Mouse (Mus musculus): ENCODE results near the gene Zan.
A peak's percentile ranks its signal among the peaks of the same experiment; 100 is the strongest.

Zan gene

DNA sequence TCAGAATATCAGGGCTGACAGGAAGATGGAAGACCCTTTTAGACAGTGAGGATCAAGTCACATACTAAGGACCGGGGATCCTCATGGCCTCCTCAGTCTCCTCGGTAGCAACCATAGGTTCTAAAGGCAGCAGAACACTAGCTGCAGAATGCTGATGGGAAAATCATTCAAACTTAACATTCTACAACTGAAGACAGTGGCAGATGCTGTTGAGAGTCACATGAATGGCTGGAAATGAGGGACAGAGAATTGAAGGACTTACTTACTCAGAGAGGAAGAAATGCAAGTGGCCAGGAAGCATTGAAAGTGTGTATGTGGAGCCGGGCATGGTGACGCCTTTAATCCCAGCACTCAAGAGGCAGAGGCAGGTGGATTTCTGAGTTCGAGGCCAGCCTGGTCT lies at the start of gene Zan:
Zan (minus strand) TSS at position 101 of the 400 bp plus-strand sequence.
- no peak for DNase-seq (ENCODE audit: low read depth, low spot score)

DNA sequence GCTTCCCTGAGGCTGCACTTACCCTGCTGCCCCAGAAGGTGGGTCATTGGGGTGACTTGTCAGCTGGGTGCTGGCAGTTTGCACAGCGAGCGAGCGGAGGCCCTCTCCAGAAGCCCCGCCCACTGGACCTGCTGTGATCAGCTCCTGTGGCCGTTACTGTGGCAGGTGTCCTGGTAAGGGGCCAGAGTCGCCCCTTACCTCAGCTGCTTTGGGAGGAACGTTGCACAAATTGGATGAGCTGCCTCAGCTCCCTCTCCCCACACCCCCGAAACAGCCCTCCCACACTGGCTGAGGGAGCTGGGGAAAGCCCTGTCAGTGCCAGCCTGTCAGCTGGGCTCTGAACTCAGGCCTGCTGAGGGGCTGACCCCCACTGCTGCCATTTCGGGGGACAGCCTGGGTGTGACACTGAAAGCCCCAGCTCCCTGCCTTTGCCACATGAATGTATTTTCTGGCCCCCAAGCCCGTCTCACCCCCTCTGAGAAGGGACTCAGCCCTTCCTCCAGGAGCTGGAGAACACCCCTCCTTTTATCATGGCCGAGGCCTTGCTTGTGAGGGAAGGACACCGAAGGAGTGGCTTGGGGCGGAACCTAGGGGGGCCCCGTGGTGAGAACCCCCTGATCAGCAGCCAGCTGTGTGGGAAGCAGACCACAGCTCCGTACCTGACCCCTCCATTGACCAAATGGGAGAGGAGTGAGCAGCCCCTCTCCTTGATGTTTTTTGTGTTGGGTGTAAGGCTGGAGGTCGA lies 49.5 kb upstream of the Zan start:
- no peak for DNase-seq (ENCODE audit: low read depth, low spot score)

DNA sequence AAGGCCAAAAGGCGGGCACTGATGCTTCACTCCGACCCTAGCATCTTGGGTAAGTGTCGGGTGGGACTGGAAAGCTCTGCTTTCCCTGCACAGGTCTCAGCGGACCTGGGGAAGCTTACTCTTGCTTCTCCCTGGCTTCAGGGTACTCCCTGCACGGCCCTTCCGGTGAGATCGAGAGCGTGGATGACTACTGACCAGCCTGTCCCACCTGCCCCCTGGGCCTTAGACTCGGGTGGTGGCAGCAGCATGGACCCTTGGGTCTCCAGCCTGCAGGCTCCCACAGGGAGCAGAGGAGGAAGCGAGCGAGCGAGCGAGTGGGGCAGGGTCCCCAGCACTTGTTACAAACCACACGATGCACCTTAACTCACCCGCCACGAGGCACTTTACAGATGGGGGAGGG lies 48.6 kb upstream of the Zan start:
- no peak for DNase-seq (ENCODE audit: low read depth, low spot score)

DNA sequence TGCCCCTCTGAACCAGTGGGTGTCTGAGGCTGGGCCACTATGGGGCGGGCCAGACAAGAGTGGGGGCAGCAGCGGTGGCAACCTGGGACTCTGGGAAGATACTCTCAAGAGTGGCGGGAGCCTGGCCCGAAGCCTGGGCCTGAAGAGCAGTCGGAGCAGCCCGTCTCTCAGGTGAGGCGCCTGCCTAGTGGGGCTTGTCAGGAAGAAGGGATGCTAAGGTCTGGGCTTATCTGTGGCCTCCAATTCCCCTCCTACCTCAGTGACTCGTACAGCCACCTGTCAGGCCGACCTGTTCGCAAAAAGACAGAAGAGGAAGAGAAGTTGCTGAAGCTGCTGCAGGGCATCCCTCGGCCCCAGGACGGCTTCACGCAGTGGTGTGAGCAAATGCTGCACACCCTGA lies 47.8 kb upstream of the Zan start:
- DNase-seq (ENCODE audit: low read depth, low spot score) = no peak

DNA sequence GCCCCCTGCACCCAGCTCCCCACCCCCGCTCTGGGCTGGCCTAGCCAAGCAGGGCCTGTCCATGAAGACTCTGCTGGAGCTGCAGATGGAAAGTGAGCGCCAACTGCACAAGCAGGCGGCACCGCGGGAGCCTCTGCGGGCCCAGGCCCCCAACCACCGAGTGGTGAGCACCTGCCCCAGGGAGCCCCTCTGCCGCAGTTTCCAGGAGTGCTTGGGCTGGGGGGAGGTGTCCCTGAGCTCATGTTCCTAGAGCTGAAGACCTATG lies 47.3 kb upstream of the Zan start:
- DNase-seq (ENCODE audit: low read depth, low spot score) = no peak

DNA sequence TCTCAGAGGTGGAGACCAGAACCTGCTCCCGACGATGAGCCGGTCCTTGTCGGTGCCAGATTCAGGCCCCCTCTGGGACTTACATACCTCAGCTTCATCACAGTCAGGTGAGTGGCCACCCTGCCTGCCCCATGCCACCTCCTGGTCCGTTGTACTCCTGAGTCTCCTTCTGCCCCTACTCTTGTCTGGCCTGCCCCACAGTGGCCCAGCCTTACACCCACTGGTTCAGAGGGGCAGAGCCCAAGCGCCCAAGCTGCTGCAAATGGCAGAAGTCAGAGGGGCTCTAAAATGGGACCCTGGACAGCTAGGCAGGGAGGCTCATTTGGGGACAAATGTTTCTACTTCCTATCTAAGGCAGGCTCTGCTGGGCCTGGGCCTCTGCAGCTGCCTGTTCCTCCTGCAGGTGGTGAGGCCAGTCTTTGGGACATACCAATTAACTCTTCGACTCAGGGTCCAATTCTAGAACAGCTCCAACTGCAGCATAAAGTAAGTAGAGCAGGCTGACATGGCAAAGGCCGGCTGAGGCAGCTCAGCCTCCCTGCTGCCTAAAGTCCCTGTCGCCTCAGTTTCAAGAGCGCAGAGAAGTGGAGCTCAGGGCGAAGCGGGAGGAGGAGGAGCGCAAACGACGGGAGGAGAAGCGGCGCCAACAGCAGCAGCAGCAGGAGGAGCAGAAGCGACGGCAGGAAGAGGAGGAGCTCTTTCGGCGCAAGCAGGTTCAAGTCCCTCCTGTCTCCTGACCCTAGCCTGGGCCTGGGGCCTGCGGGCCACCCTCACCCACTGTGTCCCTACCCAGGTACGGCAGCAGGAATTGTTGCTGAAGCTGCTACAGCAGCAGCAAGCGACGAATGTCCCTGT lies 46.8 kb upstream of the Zan start:
- no peak for DNase-seq (ENCODE audit: low read depth, low spot score)

DNA sequence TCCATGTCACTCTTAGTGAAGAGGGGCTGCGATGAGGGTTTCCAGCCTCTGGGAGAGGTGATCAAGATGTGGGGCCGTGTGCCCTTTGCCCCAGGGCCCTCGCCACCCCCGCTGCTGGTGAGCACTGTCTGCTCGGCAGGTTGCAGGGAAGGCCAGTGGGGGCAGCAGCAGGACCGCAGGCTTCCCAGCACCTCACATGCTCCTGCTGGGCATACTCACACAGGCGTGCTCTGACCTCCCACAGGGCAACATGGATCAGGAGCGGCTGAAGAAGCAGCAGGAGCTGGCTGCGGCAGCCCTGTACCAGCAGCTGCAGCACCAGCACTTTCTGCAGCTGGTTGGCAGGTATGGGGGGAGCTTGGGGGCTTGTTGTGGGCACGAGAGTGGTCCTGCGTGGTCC lies 45.8 kb upstream of the Zan start:
- DNase-seq (ENCODE audit: low read depth, low spot score) = no peak

DNA sequence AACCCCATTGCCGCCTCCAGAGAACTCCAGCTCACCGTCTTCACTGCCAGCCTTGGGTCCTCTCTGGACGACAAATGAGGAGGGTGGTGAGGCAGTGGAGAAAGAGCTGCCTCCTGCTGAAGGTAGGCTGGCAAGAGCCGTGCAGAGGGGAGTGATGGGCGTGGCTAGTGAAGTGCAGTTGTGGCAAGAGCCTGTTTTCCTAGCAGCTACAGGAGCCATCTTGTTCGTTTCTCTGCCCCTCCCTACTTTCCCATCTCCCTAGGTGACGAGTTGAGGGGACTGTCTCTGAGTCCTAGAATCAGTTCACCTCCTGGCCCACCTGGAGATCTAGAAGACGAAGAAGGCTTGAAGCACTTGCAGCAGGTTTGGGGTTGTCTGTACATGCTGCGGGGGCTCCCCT lies 45.0 kb upstream of the Zan start:
- no peak for DNase-seq (ENCODE audit: low read depth, low spot score)

DNA sequence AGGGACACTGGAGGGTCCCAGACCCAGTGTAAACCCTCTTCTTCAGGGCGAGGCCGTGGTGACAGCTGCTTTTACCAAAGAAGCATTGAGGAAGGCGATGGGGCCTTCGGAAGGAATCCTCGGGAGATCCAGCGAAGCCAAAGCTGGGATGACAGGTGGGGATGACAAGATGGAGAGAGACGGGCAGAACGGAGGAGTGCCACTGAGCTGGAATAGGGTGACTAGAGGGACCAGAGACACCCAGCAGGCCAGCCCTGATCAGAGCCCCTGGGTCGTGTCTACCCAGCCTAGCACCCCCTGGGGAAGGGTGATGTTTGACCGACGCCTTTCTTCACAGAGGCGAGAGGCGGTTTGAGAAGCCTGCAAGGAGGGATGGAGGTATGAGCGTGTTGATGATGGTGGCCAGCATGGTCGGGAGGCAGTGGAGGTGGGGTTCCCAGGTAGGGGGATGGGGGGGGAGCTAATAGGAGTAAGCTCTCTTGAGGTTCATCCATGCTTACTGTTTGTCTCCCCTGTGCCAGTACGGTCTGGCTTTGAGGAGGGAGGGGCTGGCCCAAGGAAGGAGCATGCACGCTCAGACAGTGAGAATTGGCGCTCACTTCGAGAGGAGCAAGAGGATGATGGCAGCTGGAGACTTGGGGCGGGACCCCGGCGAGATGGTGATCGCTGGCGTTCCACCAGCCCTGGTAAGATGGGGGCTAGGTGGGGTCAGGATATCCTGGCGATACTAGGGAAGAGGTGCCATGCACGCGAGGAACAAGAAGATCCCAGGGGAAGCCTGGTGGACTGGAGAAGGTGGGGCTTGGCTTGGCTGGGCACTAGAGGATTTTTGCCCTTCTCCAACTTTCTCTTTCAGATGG lies 43.1 kb upstream of the Zan start:
- no peak for DNase-seq (ENCODE audit: low read depth, low spot score)

DNA sequence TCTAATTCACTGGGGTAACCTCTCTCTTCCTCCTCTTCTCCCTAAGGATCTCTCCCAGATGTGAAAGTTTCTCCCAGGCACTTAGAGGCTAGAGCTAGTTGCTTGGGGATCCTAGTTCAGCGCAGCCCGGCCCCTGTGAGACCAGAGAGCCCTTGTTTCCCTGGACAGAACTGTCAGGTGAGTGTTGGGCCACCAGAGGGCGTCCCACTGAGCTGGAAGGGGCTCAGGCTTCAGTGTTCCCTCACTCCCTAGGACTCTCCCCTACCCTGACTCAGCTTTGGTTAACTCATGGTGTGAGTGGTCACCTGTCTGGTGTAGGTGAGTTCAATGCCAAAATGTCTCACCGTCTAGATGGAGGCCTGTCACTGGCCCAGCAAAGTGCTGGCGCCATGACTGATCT lies 41.6 kb upstream of the Zan start, which contains the start of gene Gigyf1:
Gigyf1 (plus strand) TSS at position 113 of the 400 bp plus-strand sequence.
- DNase-seq (ENCODE audit: low read depth, low spot score) = no peak

DNA sequence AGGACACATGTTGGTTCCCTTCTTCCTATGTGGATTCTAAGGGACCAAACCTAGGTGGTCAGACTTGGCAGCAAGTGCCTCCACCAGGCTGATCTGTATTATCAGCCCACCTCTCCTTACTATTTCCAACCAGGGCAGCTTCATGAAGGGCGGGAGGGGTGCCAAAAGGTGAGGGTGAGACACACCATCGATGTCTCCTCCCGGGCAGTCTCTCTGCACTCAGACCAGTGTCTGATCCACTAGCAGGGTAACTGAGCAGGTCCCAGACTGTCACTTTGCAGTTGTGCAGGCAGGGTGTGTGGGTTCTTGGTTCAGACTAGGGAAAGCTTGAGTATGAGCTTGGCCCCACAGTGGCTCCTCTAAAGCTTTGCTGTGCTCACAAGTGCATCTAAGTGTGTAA lies 37.9 kb upstream of the Zan start:
- DNase-seq (ENCODE audit: low read depth, low spot score) = no peak

DNA sequence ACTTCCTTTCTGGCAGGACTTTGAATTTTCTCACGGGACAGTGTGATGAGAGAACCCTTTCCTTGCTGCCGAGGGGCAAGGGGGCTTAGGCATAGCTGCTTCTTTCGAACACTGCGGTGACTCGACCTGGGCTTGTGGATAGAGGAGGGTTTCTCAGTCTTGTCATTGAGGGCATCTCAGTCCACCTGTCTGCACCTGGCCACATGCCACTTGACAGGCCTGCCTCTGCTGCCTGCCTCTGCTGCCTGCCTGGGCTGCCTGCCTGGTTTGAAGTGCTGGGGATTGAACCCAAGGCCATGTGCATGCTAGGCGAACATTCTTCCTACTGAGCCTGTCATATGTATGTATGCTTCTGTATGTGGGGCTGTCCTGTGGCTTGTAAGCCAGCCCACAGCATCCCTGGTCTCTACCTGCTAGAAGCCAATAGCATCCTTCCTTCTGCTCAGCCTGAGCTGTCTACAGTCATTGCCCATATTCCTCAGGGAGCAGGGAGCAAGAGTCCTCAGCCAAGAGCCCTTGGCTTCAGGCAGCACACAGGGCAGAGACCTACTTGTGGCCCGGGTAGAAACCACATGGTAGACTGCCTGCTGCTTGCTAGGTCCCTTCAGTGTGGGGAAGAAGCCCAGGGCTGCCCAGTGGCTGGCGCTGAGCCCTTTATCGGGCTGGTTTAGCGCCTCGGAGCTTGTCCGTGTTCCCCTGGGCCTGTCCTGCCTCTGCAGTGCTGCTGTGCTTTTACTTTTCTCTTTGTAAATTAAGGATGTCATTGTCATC lies 37.3 kb upstream of the Zan start:
- no peak for DNase-seq (ENCODE audit: low read depth, low spot score)

DNA sequence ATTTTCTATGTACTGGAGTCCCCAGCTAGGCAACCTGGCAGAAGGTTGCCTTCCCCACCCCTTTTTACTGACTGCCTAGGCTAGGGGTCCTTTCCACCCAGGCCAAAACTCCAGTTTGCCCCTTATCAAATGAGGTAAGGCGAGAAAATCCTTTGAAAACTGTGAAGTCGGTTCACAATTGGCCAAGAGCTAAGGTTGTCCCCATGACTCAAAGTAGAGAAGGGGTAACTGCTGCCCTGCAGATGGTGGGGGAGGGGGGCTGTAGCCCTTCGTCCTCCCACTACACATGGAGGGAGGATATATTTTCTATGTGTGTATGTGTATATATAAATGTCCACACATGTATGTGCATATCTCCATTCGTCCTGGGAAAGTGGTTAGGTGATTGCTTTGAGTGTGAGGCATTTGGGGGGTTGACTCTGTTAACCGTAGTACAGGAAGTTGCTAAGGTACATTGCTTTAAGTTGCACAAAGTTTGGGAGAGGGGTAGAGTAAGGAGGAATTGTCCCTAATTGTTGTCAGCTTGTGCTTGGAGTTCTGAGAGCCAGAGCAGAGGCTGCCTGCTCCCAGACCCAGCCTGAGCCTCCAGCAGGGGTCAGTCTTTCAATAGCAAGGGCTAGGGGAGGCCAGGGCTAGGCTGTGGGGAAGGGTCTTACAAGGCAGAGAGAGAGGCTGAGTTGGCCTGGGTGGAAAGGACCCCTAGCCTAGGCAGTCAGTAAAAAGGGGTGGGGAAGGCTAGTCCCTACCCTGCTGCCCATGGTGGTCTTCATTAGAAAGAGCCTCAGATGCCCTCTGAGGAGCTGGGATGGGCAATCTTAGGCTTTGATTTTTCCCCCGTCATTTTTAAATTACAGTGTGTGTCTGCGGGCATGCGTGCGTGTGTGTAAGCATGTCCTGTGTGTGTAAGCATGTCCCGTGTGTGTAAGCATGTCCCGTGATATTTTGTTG lies 36.3 kb upstream of the Zan start:
- DNase-seq (ENCODE audit: low read depth, low spot score) = no peak

DNA sequence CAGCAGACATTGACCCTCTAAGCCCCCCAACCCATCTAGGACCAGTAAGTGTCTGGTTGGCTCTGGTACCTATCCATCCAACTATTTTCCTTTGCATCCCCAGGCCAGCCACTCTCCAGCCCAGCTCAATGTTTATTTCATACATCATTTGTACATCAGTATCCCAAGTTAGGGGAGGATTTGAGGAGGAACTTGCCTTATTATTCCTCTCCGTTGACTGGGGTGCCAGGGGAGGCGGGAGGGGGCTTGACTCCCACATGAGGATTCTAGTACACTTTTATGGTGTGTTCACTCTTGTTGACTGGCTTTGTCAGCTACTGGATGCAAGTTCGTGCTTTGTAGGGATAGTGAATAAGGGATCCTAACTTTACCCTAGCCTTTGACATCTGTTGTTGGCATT lies 34.8 kb upstream of the Zan start:
- DNase-seq (ENCODE audit: low read depth, low spot score) = no peak

DNA sequence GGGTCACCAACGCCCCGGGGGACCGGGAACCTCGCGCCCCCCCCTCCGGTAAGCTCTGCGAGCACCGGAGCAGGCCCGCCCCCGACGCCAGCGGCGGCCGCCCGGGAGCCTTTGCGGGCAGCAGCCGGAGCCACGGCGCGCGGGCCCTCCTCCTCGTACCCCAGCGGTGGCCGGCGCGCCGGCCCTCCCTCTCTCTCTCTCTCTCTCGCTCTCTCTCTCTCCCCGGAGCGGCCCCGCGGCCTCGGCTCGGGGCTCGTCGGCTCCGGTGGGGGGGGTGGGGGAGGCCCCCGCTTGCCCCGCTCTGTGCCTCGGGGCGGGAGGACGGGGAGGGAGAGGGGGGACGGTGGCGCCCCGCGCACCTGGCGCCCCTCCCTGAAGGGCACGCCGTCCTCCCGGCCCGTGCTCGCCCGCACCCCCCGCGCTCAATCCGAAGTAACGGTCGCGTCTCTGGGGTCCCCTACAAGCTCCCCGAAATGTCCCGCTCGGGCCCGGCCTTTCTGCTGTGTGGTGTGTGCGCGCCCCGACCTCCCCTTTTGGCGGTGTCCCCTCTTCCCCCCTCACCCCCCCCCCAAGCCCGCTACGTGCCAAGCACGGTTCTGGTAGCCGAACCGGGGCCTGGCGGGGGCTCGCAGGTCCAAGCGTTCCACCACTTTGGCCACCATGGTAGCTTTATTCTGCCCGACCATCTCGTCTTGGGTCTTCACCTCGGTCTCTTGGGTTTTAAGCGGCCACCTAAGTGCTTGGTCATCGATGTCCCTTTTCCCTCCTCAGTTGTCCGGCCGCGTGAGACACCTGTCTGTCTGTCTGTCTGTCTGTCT lies 33.9 kb upstream of the Zan start:
- DNase-seq (ENCODE audit: low read depth, low spot score) = no peak

DNA sequence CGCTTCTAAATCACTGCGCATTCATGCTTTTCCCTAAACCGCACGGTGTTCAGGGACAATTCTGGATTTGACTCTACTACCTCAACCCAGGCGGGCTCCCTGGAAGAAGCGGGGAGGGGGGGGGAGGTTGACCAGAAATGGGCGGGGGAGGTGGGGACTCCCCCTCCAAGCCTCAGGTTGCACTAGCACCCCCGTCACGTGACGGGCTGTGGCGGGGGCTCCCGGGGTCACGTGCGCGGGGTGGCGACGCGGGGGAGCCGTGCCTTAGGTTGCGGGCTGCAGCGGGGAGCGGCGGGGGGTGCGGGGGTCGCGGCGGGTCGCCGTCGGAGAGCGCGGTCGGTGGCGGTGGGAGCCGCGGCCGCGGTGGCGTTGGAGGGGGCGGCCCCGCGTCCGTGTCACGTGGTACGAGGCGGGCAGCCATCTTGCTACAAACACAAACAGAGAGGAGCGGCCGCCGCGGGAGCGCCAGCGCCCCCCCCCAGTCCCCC lies 33.2 kb upstream of the Zan start:
- no peak for DNase-seq (ENCODE audit: low read depth, low spot score)

DNA sequence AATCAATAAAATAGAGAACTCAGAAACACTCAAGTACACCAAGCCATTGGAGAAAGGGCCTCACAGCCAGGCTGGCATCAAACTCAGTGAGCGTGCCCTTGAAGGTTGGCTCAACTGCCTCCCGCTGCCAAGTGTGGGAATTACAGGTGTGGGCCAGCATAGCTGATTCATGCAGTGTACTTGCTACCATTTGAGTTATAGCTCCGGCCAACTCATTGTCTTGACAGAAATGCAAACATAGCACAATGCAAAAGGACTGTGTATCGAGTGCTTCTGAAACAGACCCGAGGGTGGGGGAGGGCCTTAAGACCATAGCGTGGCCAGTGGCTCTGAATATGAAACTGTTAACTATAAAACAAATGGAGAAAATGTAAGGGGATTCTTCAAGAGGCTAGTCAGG lies 27.2 kb upstream of the Zan start:
- no peak for DNase-seq (ENCODE audit: low read depth, low spot score)

DNA sequence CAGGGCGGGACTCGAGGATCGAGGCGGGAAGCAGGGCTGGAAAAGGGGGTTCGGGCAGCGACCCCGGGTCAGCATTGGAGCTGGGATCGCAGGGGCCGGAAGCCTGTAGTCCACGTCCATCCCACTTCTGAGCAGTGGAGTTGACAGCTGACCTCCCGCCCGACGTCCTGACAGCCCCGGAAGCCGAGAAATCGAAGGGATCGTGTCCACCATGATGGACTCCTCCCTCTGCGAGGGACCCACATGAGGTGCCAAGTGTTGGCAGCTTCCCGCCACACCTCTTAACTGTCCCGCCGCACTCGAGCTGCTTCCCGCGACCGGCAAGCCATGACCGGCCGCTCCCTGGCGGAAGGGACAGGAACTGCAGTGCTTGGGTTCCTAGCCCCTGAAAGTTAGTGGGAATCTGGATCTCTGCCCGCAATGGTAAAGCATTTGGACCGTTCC lies 25.8 kb upstream of the Zan start:
- peak; percentile 71 for DNase-seq (ENCODE audit: low read depth, low spot score)
